Mouse (Mus musculus): ENCODE measurements at regions not wholly inside any gene's neighbourhood (a gene's known extent, or its start where the extent isn't known, plus 50 kb on each side); places are given as distances from the start of the nearest gene placed in this dataset.

GRCm38 (mm10) chr9:8443315-8443714 lies 100.6 kb upstream of the Trpc6 start:
- DNase-seq = no peak

- DNase-seq = no peak
Measured at GRCm38 (mm10) chr9:8451471-8451870, 92.5 kb upstream of the Trpc6 start.

GRCm38 (mm10) chr9:8453591-8453990 lies 90.4 kb upstream of the Trpc6 start:
- no peak for DNase-seq

GRCm38 (mm10) chr9:8454557-8454956 lies 89.4 kb upstream of the Trpc6 start:
- DNase-seq = peak; percentile 10 to 25

GRCm38 (mm10) chr9:8459084-8459571 lies 84.8 kb upstream of the Trpc6 start:
- no peak for DNase-seq

GRCm38 (mm10) chr9:8461737-8462136 lies 82.2 kb upstream of the Trpc6 start:
- no peak for DNase-seq

- DNase-seq = no peak
Measured at GRCm38 (mm10) chr9:8462881-8463280, 81.1 kb upstream of the Trpc6 start.

GRCm38 (mm10) chr9:8486525-8486924 lies 57.4 kb upstream of the Trpc6 start:
- no peak for DNase-seq

GRCm38 (mm10) chr9:8487821-8488220 lies 56.1 kb upstream of the Trpc6 start:
- peak in 1 of 2 experiments; percentile 4 for DNase-seq

All from kidney, postnatal 4 days (tissue).